Mouse (Mus musculus) neural tube, embryonic 14.5 days (tissue): Measurements from ENCODE around the gene Hist1h3a. TPM values are rescaled to one million over a fixed set of nuclear protein-coding genes. Genes with fewer than 3 reads are reported as not detected.

Experiments used
- ATAC-seq: fragments of 200-750 bp; cut with Nextera tagmentation; 2 replicates; pipeline ENCODE4 v1.8.0; 2017; ENCODE audit warnings: low read depth, mild to moderate bottlenecking, moderate TSS enrichment, moderate library complexity
- H3K27ac ChIP-seq: fragments of 300-500 bp; sonication (generic); 2 replicates; pipeline ENCODE4 v1.5.1; 2014; ENCODE audit warnings: low read depth, mild to moderate bottlenecking, control low read depth, low read length, moderate library complexity, mixed read lengths
- H3K27me3 ChIP-seq: fragments of 300-500 bp; sonication (generic); 2 replicates; pipeline ENCODE4 v1.6.1; 2014; ENCODE audit warnings: low read length; ENCODE audit not compliant: control insufficient read depth, insufficient read depth
- H3K36me3 ChIP-seq: fragments of 300-500 bp; sonication (generic); 2 replicates; pipeline ENCODE4 v1.6.1; 2014; ENCODE audit warnings: low read length, mixed read lengths; ENCODE audit not compliant: control insufficient read depth, insufficient read depth
- H3K4me1 ChIP-seq: fragments of 300-500 bp; sonication (generic); 2 replicates; pipeline ENCODE4 v1.6.1; 2014; ENCODE audit warnings: low read length; ENCODE audit not compliant: control insufficient read depth, insufficient read depth
- H3K4me2 ChIP-seq: fragments of 300-500 bp; sonication (generic); 2 replicates; pipeline ENCODE4 v1.6.1; 2014; ENCODE audit warnings: mild to moderate bottlenecking, low read depth, low read length, control low read depth
- H3K4me3 ChIP-seq: fragments of 300-500 bp; sonication (generic); 2 replicates; pipeline ENCODE4 v1.5.1; 2014; ENCODE audit warnings: low read depth, low read length, control low read depth, mixed read lengths
- H3K9ac ChIP-seq: fragments of 300-500 bp; sonication (generic); replicated peaks from 2 replicates; pipeline ENCODE4 v1.6.1; 2014; ENCODE audit warnings: low read depth, mild to moderate bottlenecking, control low read depth, low read length, mixed read lengths
- H3K9me3 ChIP-seq: fragments of 300-500 bp; sonication (generic); 2 replicates; pipeline ENCODE4 v1.6.1; 2016; ENCODE audit warnings: low read length; ENCODE audit not compliant: control insufficient read depth
- WGBS: fragments of 180-500 bp; shearing (Covaris S2); extraction: QIAGEN DNeasy Blood & Tissue Kit; methylation state at CpG from one replicate; pipeline ENCODE4 v1.1.7; 2014; 5-methylcytosine and 5-hydroxymethylcytosine counted together
- polyA plus RNA-seq: library from polyadenylated mRNA; unstranded; fragments of >200 nt; fragmentation: Nextera tagmentation; extraction: Ambion mirVana; gene quantifications from 2 replicates; pipeline ENCODE4 v1.2.1, GENCODE M21; 2014

Gene Hist1h3a
- polyA plus RNA-seq, 1 experiment from 2014 or later, result 0.75 TPM

GRCm38 (mm10) chr13:23739069-23739921 lies 22.9 kb downstream of the Hist1h3a start:
- WGBS, result under 1% methylated on average over 39 of the region's 39 CpGs
- ATAC-seq, result peak; percentile 91
- H3K4me1 ChIP-seq, result peaks cover 8% of the 10 kb centered on the region; the same call in 1 of the 2 replicates

GRCm38 (mm10) chr13:23738677-23739068 lies 23.5 kb downstream of the Hist1h3a start, which contains the start of gene Hist1h1c:
TSS of gene Hist1h1c (plus strand) at chr13:23738808.
- under 1% methylated on average over 33 of the region's 38 CpGs for WGBS
- peak within 1 kb of the TSS; percentile 97 for H3K4me2 ChIP-seq
- no peaks in the 10 kb centered on the region for H3K36me3 ChIP-seq

More at GRCm38 (mm10) chr13:23739069-23739921, 22.9 kb downstream of the Hist1h3a start:
- H3K27me3 ChIP-seq, result no peaks in the 10 kb centered on the region
- H3K36me3 ChIP-seq, result no peaks in the 10 kb centered on the region
- peak overlapping the region; percentile 50 for H3K4me3 ChIP-seq
- peak overlapping the region; percentile 70 for H3K27ac ChIP-seq
- peak overlapping the region; percentile 57 for H3K9ac ChIP-seq
- H3K9me3 ChIP-seq, result no peaks in the 10 kb centered on the region
- peak overlapping the region; percentile 97 for H3K4me2 ChIP-seq

GRCm38 (mm10) chr13:23738041-23738440 lies 24.1 kb downstream of the Hist1h3a start:
- Histone ChIP-seq H3K4me2 (peak overlapping the region; percentile 97), H3K9me3 (no peaks in the 10 kb centered on the region), H3K27ac (peak overlapping the region; percentile 70), H3K27me3 (no peaks in the 10 kb centered on the region), H3K36me3 (no peaks in the 10 kb centered on the region), H3K4me1 (peaks cover 8% of the 10 kb centered on the region; the same call in 1 of the 2 replicates), H3K4me3 (no peak overlapping the region), H3K9ac (peak overlapping the region; percentile 57; the same call in 1 of the 2 replicates)
- WGBS, result 25% methylated on average over 4 of the region's 4 CpGs
- ATAC-seq, result no peak

More at GRCm38 (mm10) chr13:23738677-23739068, 23.5 kb downstream of the Hist1h3a start, which contains the start of gene Hist1h1c:
- Histone ChIP-seq H3K4me3 (peak within 1 kb of the TSS; percentile 50), H3K9me3 (no peaks in the 10 kb centered on the region), H3K27me3 (no peaks in the 10 kb centered on the region), H3K9ac (peak within 1 kb of the TSS; percentile 57), H3K27ac (peak within 1 kb of the TSS; percentile 70), H3K4me1 (peaks cover 8% of the 10 kb centered on the region; the same call in 1 of the 2 replicates)
- ATAC-seq, result peak; percentile 96

- Histone ChIP-seq H3K9ac (no peak overlapping the region), H3K4me2 (no peak overlapping the region), H3K4me1 (peaks cover 8% of the 10 kb centered on the region; the same call in 1 of the 2 replicates), H3K4me3 (no peak overlapping the region), H3K27me3 (no peaks in the 10 kb centered on the region), H3K36me3 (no peaks in the 10 kb centered on the region), H3K27ac (no peak overlapping the region), H3K9me3 (no peaks in the 10 kb centered on the region)
- ATAC-seq, result no peak
- WGBS, result 70% methylated on average over 5 of the region's 5 CpGs
These were observed 25.1 kb downstream of the Hist1h3a start for GRCm38 (mm10) chr13:23737091-23737490.

GRCm38 (mm10) chr13:23732156-23732804 lies 29.9 kb downstream of the Hist1h3a start:
- 25% methylated on average over 8 of the region's 8 CpGs for WGBS
- no peak overlapping the region for H3K27ac ChIP-seq
- ATAC-seq, result no peak; the same call in 1 of the 2 replicates

GRCm38 (mm10) chr13:23730479-23730878 lies 31.7 kb downstream of the Hist1h3a start:
- Histone ChIP-seq H3K27me3 (no peaks in the 10 kb centered on the region), H3K36me3 (no peaks in the 10 kb centered on the region), H3K27ac (no peak overlapping the region), H3K4me3 (no peak overlapping the region), H3K4me2 (no peak overlapping the region), H3K9ac (no peak overlapping the region), H3K4me1 (no peaks in the 10 kb centered on the region), H3K9me3 (no peaks in the 10 kb centered on the region)
- 35% methylated on average over 8 of the region's 8 CpGs for WGBS
- ATAC-seq, result no peak

More at GRCm38 (mm10) chr13:23732156-23732804, 29.9 kb downstream of the Hist1h3a start:
- no peak overlapping the region for H3K9ac ChIP-seq
- no peak overlapping the region for H3K4me2 ChIP-seq
- no peaks in the 10 kb centered on the region for H3K4me1 ChIP-seq
- no peaks in the 10 kb centered on the region for H3K27me3 ChIP-seq
- H3K4me3 ChIP-seq, result no peak overlapping the region
- no peaks in the 10 kb centered on the region for H3K36me3 ChIP-seq
- no peaks in the 10 kb centered on the region for H3K9me3 ChIP-seq

GRCm38 (mm10) chr13:23729706-23730105 lies 32.5 kb downstream of the Hist1h3a start:
- H3K27ac ChIP-seq, result no peak overlapping the region
- ATAC-seq, result no peak
- no peaks in the 10 kb centered on the region for H3K36me3 ChIP-seq
- WGBS, result 92% methylated on average over 5 of the region's 5 CpGs
- no peaks in the 10 kb centered on the region for H3K9me3 ChIP-seq
- H3K27me3 ChIP-seq, result no peaks in the 10 kb centered on the region
- H3K9ac ChIP-seq, result no peak overlapping the region
- H3K4me2 ChIP-seq, result no peak overlapping the region
- H3K4me3 ChIP-seq, result no peak overlapping the region
- H3K4me1 ChIP-seq, result no peaks in the 10 kb centered on the region

GRCm38 (mm10) chr13:23729192-23729525 lies 33.0 kb downstream of the Hist1h3a start:
- Histone ChIP-seq H3K27ac (no peak overlapping the region), H3K27me3 (no peaks in the 10 kb centered on the region), H3K4me1 (no peaks in the 10 kb centered on the region), H3K9me3 (no peaks in the 10 kb centered on the region), H3K4me3 (no peak overlapping the region), H3K9ac (no peak overlapping the region), H3K36me3 (no peaks in the 10 kb centered on the region), H3K4me2 (no peak overlapping the region)
- 92% methylated on average over 9 of the region's 9 CpGs for WGBS
- ATAC-seq, result no peak
